14 mouse cellular contexts compared by ENCODE assay signal in genomic region chr6:65969386-65970111, GRCm38 (mm10). TPM values are rescaled to one million over a fixed set of nuclear protein-coding genes. Genes with fewer than 3 reads are reported as not detected.
DNase-seq lines count a peak whose midpoint lies in the region; ATAC-seq lines count a peak whose summit lies in the region.
"Had no signal": no experiment of that assay in that cellular context is flagged by ENCODE, and none has a peak within 500 bp of the region (broad histone marks: within the 10 kb centered on the region; RNA-seq: fewer than 3 reads in every experiment).

No protein-coding gene starts in this region.

- peak; percentile 92 for ATAC-seq in hindbrain, embryonic 16.5 days
- ATAC-seq in frontal cortex, adult (ENCODE audit: low TSS enrichment): no peak

- no peak overlapping the region for H3K4me2 ChIP-seq in hindbrain, embryonic 16.5 days (ENCODE audit: low read length)

- H3K4me1 ChIP-seq in hindbrain, embryonic 16.5 days (ENCODE audit: control insufficient read depth, insufficient read depth, low read depth, low read length): no peaks in the 10 kb centered on the region

- no peak overlapping the region for H3K27ac ChIP-seq in hindbrain, embryonic 16.5 days (ENCODE audit: low read depth, low read length)
- H3K27ac ChIP-seq: macrophage had no signal

- no peaks in the 10 kb centered on the region for H3K9me3 ChIP-seq in hindbrain, embryonic 16.5 days (ENCODE audit: control insufficient read depth, low read length)

- H3K9ac ChIP-seq in hindbrain, embryonic 16.5 days (ENCODE audit: low read depth, low read length): no peak overlapping the region

- DNase-seq in heart, adult 18-20 months: peak; percentile 1 to 7
- no peak for DNase-seq in heart, adult 9 months (ENCODE audit: low spot score in 2 of 2)
- peak; percentile 11 for DNase-seq in cerebellum, adult 9-10 months
- DNase-seq in retina, adult 2 months (ENCODE audit: low read depth, low spot score): peak; percentile 33
- no peak for DNase-seq in right cerebral cortex, postnatal 36 days (ENCODE audit: low spot score in 2 of 2)
- DNase-seq in thymus, postnatal 25 days: no peak
- DNase-seq: gastrocnemius, postnatal 10 days; liver; thymus, adult 18-20 months had no signal

- H3K4me3 ChIP-seq in hindbrain, embryonic 16.5 days (ENCODE audit: low read length): no peak overlapping the region

- WGBS in hindbrain, embryonic 16.5 days: 57% methylated on average over 6 of the region's 6 CpGs

- no peaks in the 10 kb centered on the region for H3K36me3 ChIP-seq in hindbrain, embryonic 16.5 days (ENCODE audit: control insufficient read depth, insufficient read depth, low read length)

- no peaks in the 10 kb centered on the region for H3K27me3 ChIP-seq in hindbrain, embryonic 16.5 days (replicated peaks; ENCODE audit: control insufficient read depth, insufficient read depth, low read length)

RNA-seq across cellular contexts. Expression of gene 4930544G11Rik, which starts 17.1 kb away (rescaled TPM):
- total RNA-seq in heart, adult 18-20 months (2021): not detected
- polyA plus RNA-seq in hindbrain, embryonic 16.5 days (2015; fragmentation: Nextera tagmentation; extraction: Ambion mirVana): not detected in 2 replicates
- total RNA-seq: gastrocnemius, postnatal 10 days; layer of hippocampus, adult 18-20 months had no signal
- polyA plus RNA-seq: macrophage; small intestine, adult 2 months had no signal

Comparison
In these comparisons a context has a peak if more than half of its experiments do, and no peak if none do; other contexts are left out.
1. DNase-seq: peak in heart, adult 18-20 months (2 of 2), cerebellum, adult 9-10 months (single experiment) and retina, adult 2 months (single experiment); none in heart, adult 9 months (0 of 2), right cerebral cortex, postnatal 36 days (0 of 2) and thymus, postnatal 25 days (single experiment).